Mouse (Mus musculus): ENCODE results near the gene Irf6. TPM values are rescaled to one million over a fixed set of nuclear protein-coding genes. Genes with fewer than 3 reads are reported as not detected.
A peak's percentile ranks its signal among the peaks of the same experiment; 100 is the strongest.

Gene Irf6
- polyA plus RNA-seq, 1 experiment from 2014 or later = 12.3 TPM

GRCm38 (mm10) chr1:193208178-193208577, 55.3 kb downstream of the Irf6 start:
- no peaks in the 10 kb centered on the region for H3K9me3 ChIP-seq (ENCODE audit: low read depth, low read length)
- H3K4me2 ChIP-seq = no peak overlapping the region
- ATAC-seq (ENCODE audit: insufficient read depth) = no peak
- no peak overlapping the region for H3K9ac ChIP-seq
- H3K4me1 ChIP-seq (ENCODE audit: insufficient read depth) = no peaks in the 10 kb centered on the region
- TF ChIP-seq CTCF (IDR thresholded peaks at IDR 0.05; ENCODE audit: low read depth) = peak; percentile 81
- no peak overlapping the region for H3K27ac ChIP-seq (ENCODE audit: low read depth)
- no peaks in the 10 kb centered on the region for H3K27me3 ChIP-seq (ENCODE audit: insufficient read depth, low read length)
- H3K36me3 ChIP-seq (ENCODE audit: insufficient read depth) = no peaks in the 10 kb centered on the region
- H3K4me3 ChIP-seq (ENCODE audit: low read depth, low read length) = no peak overlapping the region
- DNase-seq = peak; percentile 63
- WGBS = 37% methylated on average over 2 of the region's 2 CpGs

GRCm38 (mm10) chr1:193211371-193211770, 58.5 kb downstream of the Irf6 start:
- WGBS = 65% methylated on average over 5 of the region's 5 CpGs
- H3K4me3 ChIP-seq (ENCODE audit: low read depth, low read length) = no peak overlapping the region
- TF ChIP-seq CTCF (IDR thresholded peaks at IDR 0.05; ENCODE audit: low read depth) = no peak
- no peak overlapping the region for H3K27ac ChIP-seq (ENCODE audit: low read depth)
- no peaks in the 10 kb centered on the region for H3K9me3 ChIP-seq (ENCODE audit: low read depth, low read length)
- DNase-seq = no peak
- ATAC-seq (ENCODE audit: insufficient read depth) = no peak
- H3K27me3 ChIP-seq (ENCODE audit: insufficient read depth, low read length) = no peaks in the 10 kb centered on the region
- no peaks in the 10 kb centered on the region for H3K4me1 ChIP-seq (ENCODE audit: insufficient read depth)
- no peak overlapping the region for H3K4me2 ChIP-seq
- no peaks in the 10 kb centered on the region for H3K36me3 ChIP-seq (ENCODE audit: insufficient read depth)
- H3K9ac ChIP-seq = no peak overlapping the region

DNA sequence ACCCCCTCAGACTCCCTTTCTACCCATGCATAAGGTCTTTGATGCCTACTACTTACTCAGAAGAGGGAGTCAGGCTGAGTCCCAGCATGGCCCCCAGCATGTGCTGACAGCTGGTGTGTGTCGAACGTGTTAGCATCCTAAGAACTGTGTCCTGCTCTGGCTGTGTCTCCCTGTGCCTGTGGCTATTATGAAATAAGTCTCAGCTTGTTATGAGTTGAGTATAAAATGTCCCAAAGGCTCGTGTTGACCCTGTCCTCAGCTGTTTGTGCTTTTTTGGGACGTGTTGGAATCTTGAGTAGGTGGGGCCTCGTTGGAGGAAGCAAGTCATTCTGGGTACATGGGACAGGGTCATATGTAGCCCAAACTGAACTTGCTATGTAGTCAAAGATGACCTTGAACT, 61.1 kb downstream of the Irf6 start:
- Histone ChIP-seq H3K27me3 (ENCODE audit: insufficient read depth, low read length) (no peaks in the 10 kb centered on the region), H3K4me3 (ENCODE audit: low read depth, low read length) (no peak overlapping the region), H3K9ac (no peak overlapping the region), H3K4me2 (no peak overlapping the region), H3K4me1 (ENCODE audit: insufficient read depth) (no peaks in the 10 kb centered on the region), H3K36me3 (ENCODE audit: insufficient read depth) (no peaks in the 10 kb centered on the region), H3K9me3 (ENCODE audit: low read depth, low read length) (no peaks in the 10 kb centered on the region), H3K27ac (ENCODE audit: low read depth) (no peak overlapping the region)
- TF ChIP-seq CTCF (IDR thresholded peaks at IDR 0.05; ENCODE audit: low read depth) = no peak
- no peak for ATAC-seq (ENCODE audit: insufficient read depth)
- no peak for DNase-seq
- 55% methylated on average over 5 of the region's 5 CpGs for WGBS

DNA sequence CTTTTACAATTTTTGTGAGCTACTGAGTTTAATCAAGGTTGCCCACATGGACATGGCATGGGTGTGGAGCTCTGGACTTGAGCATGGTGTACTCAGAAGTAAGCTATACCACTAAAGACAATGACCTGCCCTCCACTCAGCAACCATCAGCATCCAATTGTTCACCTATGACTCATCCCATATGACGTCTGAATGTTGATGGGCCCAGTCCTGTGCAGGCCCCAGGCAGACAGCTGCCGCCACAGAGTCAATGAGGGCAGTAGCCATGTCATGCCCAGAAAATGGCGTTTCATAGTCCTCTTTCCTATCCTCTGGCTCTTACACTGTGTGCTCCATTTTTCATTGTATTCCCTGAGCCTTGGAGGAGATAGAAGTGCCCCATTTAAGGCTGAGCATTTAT, 63.1 kb downstream of the Irf6 start:
- no peaks in the 10 kb centered on the region for H3K9me3 ChIP-seq (ENCODE audit: low read depth, low read length)
- no peak for TF ChIP-seq CTCF (IDR thresholded peaks at IDR 0.05; ENCODE audit: low read depth)
- no peaks in the 10 kb centered on the region for H3K27me3 ChIP-seq (ENCODE audit: insufficient read depth, low read length)
- H3K9ac ChIP-seq = no peak overlapping the region
- no peak overlapping the region for H3K27ac ChIP-seq (ENCODE audit: low read depth)
- H3K36me3 ChIP-seq (ENCODE audit: insufficient read depth) = no peaks in the 10 kb centered on the region
- ATAC-seq (ENCODE audit: insufficient read depth) (no peak), DNase-seq (no peak)
- H3K4me3 ChIP-seq (ENCODE audit: low read depth, low read length) = no peak overlapping the region
- 70% methylated on average over 3 of the region's 3 CpGs for WGBS
- no peaks in the 10 kb centered on the region for H3K4me1 ChIP-seq (ENCODE audit: insufficient read depth)
- no peak overlapping the region for H3K4me2 ChIP-seq

DNA sequence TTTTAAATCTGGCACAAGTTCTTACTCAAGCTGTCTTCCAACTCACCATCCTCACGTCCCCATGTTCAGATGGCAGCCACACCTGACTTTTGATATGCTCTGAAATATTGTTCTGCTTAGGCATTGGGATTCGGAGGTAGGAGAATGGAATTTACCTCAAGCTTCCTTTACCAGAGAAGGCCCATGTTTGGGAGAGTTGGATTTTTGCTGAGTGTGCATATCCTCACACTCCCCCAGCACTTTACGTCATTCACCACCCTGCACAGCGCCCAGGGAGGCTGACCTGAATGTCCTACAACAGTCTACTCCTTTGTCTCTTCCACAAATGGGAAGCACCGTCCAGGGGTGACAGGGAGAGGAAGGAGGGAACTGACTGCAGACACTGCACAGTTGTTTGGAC, 67.5 kb downstream of the Irf6 start:
- WGBS = 52% methylated on average over 5 of the region's 5 CpGs
- Histone ChIP-seq H3K9me3 (ENCODE audit: low read depth, low read length) (no peaks in the 10 kb centered on the region), H3K4me3 (ENCODE audit: low read depth, low read length) (no peak overlapping the region), H3K27ac (ENCODE audit: low read depth) (no peak overlapping the region), H3K9ac (no peak overlapping the region), H3K27me3 (ENCODE audit: insufficient read depth, low read length) (no peaks in the 10 kb centered on the region), H3K36me3 (ENCODE audit: insufficient read depth) (no peaks in the 10 kb centered on the region), H3K4me2 (no peak overlapping the region), H3K4me1 (ENCODE audit: insufficient read depth) (no peaks in the 10 kb centered on the region)
- DNase-seq = no peak
- TF ChIP-seq CTCF (IDR thresholded peaks at IDR 0.05; ENCODE audit: low read depth) = no peak
- ATAC-seq (ENCODE audit: insufficient read depth) = no peak

Other genes starting within 250 kb of the Irf6 start
- gene Syt14, start 117.3 kb upstream of the Irf6 start, polyA plus RNA-seq (2014; fragmentation: Nextera tagmentation; extraction: Ambion mirVana) = 1.2 and 1.4 TPM in 2 replicates
- gene Diexf, start 22.8 kb upstream of the Irf6 start, polyA plus RNA-seq (2014; fragmentation: Nextera tagmentation; extraction: Ambion mirVana) = 9.0 and 9.5 TPM in 2 replicates
- gene A130010J15Rik, start 14.9 kb downstream of the Irf6 start, polyA plus RNA-seq (2014; fragmentation: Nextera tagmentation; extraction: Ambion mirVana) = 14.1 and 16.0 TPM in 2 replicates
- gene Traf3ip3, start 48.6 kb downstream of the Irf6 start, polyA plus RNA-seq (2014; fragmentation: Nextera tagmentation; extraction: Ambion mirVana) = 1.9 and 4.1 TPM in 2 replicates
- gene Lamb3, start 54.6 kb downstream of the Irf6 start, polyA plus RNA-seq (2014; fragmentation: Nextera tagmentation; extraction: Ambion mirVana) = 24.4 and 24.7 TPM in 2 replicates
- gene Hsd11b1, start 111.0 kb downstream of the Irf6 start, polyA plus RNA-seq (2014; fragmentation: Nextera tagmentation; extraction: Ambion mirVana) = 1.6 and 2.1 TPM in 2 replicates
- 49.0 and 67.3 TPM in 2 replicates for gene G0s2, start 120.1 kb downstream of the Irf6 start, polyA plus RNA-seq (2014; fragmentation: Nextera tagmentation; extraction: Ambion mirVana)
- gene Camk1g, start 217.2 kb downstream of the Irf6 start, polyA plus RNA-seq (2014; fragmentation: Nextera tagmentation; extraction: Ambion mirVana) = 28.4 and 31.8 TPM in 2 replicates